ENCODE assay signal across 20 mouse cellular contexts in the genomic region with DNA sequence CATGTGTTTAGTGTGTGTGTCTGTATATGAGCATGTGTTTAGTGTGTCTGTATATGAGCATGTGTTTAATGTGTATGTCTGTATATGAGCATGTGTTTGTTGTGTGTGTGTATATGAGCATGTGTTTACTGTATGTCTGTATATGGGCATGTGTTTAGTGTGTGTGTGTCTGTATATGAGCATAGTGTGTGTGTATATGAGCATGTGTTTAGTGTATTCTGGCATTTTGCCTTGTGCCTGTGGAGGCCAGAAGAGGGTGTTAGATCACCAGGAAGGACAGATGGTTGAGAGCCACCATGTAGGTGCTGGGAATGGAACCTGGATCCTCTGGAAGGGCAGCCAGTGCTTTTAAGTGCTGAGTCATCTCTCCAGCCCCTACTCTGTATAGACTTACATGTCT.
A peak's percentile ranks its signal among the peaks of the same experiment; 100 is the strongest.
DNase-seq lines count a peak whose midpoint lies in the region; ATAC-seq and TF ChIP-seq lines count a peak whose summit lies in the region.
"Had no signal": no experiment of that assay in that cellular context is flagged by ENCODE, and none has a peak within 500 bp of the region (broad histone marks: within the 10 kb centered on the region; RNA-seq: fewer than 3 reads in every experiment).

No protein-coding gene starts in this region.

- H3K27ac ChIP-seq in liver, embryonic 12.5 days, result no peak overlapping the region
- H3K27ac ChIP-seq in stomach, embryonic 14.5 days (ENCODE audit: low read length), result no peak overlapping the region
- no peak overlapping the region for H3K27ac ChIP-seq in stomach, postnatal 0 days (replicated peaks)
- H3K27ac ChIP-seq: heart, embryonic 15.5 days; hindbrain, embryonic 14.5 days; limb, embryonic 10.5 days; midbrain, embryonic 13.5 days had no signal

- H3K4me3 ChIP-seq in liver, embryonic 12.5 days, result no peak overlapping the region
- H3K4me3 ChIP-seq in stomach, embryonic 14.5 days (ENCODE audit: low read depth, low read length), result no peak overlapping the region
- H3K4me3 ChIP-seq in stomach, postnatal 0 days (ENCODE audit: low read depth, low read length), result no peak overlapping the region
- H3K4me3 ChIP-seq: heart, embryonic 15.5 days; limb, embryonic 10.5 days; midbrain, embryonic 13.5 days had no signal

- peak; percentile 25; the same call in 1 of the 2 replicates for ATAC-seq in liver, embryonic 12.5 days
- ATAC-seq in stomach, embryonic 14.5 days (ENCODE audit: insufficient number of reproducible peaks, insufficient read depth, low FRiP score, low read depth), result peak; percentile 30; the same call in 1 of the 2 replicates
- no peak for ATAC-seq in stomach, postnatal 0 days (ENCODE audit: low FRiP score, low TSS enrichment)
- no peak for ATAC-seq in cerebellum, adult (ENCODE audit: insufficient number of reproducible peaks, low FRiP score, low TSS enrichment)
- ATAC-seq: midbrain, embryonic 13.5 days had no signal

- H3K36me3 ChIP-seq in liver, embryonic 12.5 days, result peaks cover 31% of the 10 kb centered on the region
- H3K36me3 ChIP-seq in stomach, embryonic 14.5 days (ENCODE audit: control insufficient read depth, insufficient read depth, low read length), result peaks cover 13% of the 10 kb centered on the region
- peaks cover 8% of the 10 kb centered on the region; the same call in 1 of the 2 replicates for H3K36me3 ChIP-seq in stomach, postnatal 0 days (ENCODE audit: control insufficient read depth, insufficient read depth, low read length)

- H3K27me3 ChIP-seq in liver, embryonic 12.5 days (replicated peaks), result no peaks in the 10 kb centered on the region
- no peaks in the 10 kb centered on the region for H3K27me3 ChIP-seq in stomach, embryonic 14.5 days (ENCODE audit: control insufficient read depth, insufficient read depth, low read length)
- H3K27me3 ChIP-seq in stomach, postnatal 0 days (ENCODE audit: control insufficient read depth, insufficient read depth, low read length), result no peaks in the 10 kb centered on the region
- H3K27me3 ChIP-seq: heart, embryonic 15.5 days; midbrain, embryonic 13.5 days had no signal

- no peak overlapping the region for H3K4me2 ChIP-seq in liver, embryonic 12.5 days
- H3K4me2 ChIP-seq in stomach, embryonic 14.5 days (replicated peaks; ENCODE audit: low read depth, low read length), result no peak overlapping the region
- H3K4me2 ChIP-seq in stomach, postnatal 0 days (replicated peaks; ENCODE audit: low read depth), result no peak overlapping the region
- H3K4me2 ChIP-seq: heart, embryonic 15.5 days; hindbrain, embryonic 14.5 days; midbrain, embryonic 13.5 days had no signal

- DNase-seq in liver (no peak), NIH3T3 (ENCODE audit: low read depth) (peak; percentile 54)
- DNase-seq in stomach, postnatal 0 days (ENCODE audit: low spot score), result no peak
- no peak for DNase-seq in layer of hippocampus, adult 9-10 months (ENCODE audit: low spot score)
- DNase-seq: adrenal gland, adult 2 months; cerebellum, adult 11-12 months; cerebellum, postnatal 14 days; gastrocnemius, postnatal 36 days; heart, postnatal 36 days; kidney, adult 8-10 months; kidney, postnatal 10 days; right cerebral cortex, adult 18-20 months; right cerebral cortex, postnatal 4 days had no signal

- no peak for TF ChIP-seq EP300 in stomach, postnatal 0 days (optimal IDR thresholded peaks at IDR 0.05)

- no peak overlapping the region for H3K9ac ChIP-seq in liver, embryonic 12.5 days
- no peak overlapping the region for H3K9ac ChIP-seq in stomach, embryonic 14.5 days (replicated peaks; ENCODE audit: low read depth, low read length)
- no peak overlapping the region for H3K9ac ChIP-seq in stomach, postnatal 0 days (ENCODE audit: low read length)
- H3K9ac ChIP-seq: heart, embryonic 15.5 days; hindbrain, embryonic 14.5 days; midbrain, embryonic 13.5 days had no signal

- H3K4me1 ChIP-seq in liver, embryonic 12.5 days, result peaks cover 26% of the 10 kb centered on the region
- H3K4me1 ChIP-seq in stomach, embryonic 14.5 days (ENCODE audit: control insufficient read depth, insufficient read depth, low read length), result peaks cover 12% of the 10 kb centered on the region; the same call in 1 of the 2 replicates
- H3K4me1 ChIP-seq in stomach, postnatal 0 days (replicated peaks; ENCODE audit: control insufficient read depth, insufficient read depth), result no peaks in the 10 kb centered on the region

- TF ChIP-seq CTCF in stomach, postnatal 0 days (IDR thresholded peaks at IDR 0.05; ENCODE audit: low read depth), result no peak

- no peaks in the 10 kb centered on the region for H3K9me3 ChIP-seq in liver, embryonic 12.5 days (replicated peaks)
- H3K9me3 ChIP-seq in stomach, embryonic 14.5 days (ENCODE audit: control insufficient read depth, low read depth, low read length), result no peaks in the 10 kb centered on the region
- no peaks in the 10 kb centered on the region for H3K9me3 ChIP-seq in stomach, postnatal 0 days (ENCODE audit: control insufficient read depth, low read length)
- H3K9me3 ChIP-seq: heart, embryonic 15.5 days; limb, embryonic 10.5 days; midbrain, embryonic 13.5 days had no signal

Comparison
In these comparisons a context has a peak if more than half of its experiments do, and no peak if none do; other contexts are left out.
1. ATAC-seq: peak in liver, embryonic 12.5 days (single experiment) and stomach, embryonic 14.5 days (single experiment); none in stomach, postnatal 0 days (single experiment) and cerebellum, adult (single experiment).